Mouse (Mus musculus) neural tube, embryonic 11.5 days (tissue): ENCODE measurements around the gene Man2b1. TPM values are rescaled to one million over a fixed set of nuclear protein-coding genes. Genes with fewer than 3 reads are reported as not detected.

ENCODE experiments used
- ATAC-seq: fragments of 200-750 bp; cut with Nextera tagmentation; 2 replicates; pipeline ENCODE4 v1.8.0; 2017; ENCODE audit warnings: moderate number of reproducible peaks, mild to moderate bottlenecking, moderate TSS enrichment, moderate library complexity; ENCODE audit not compliant: insufficient read depth, low FRiP score, low TSS enrichment
- DNase-seq: peaks from one replicate; pipeline ENCODE4 v3.0.0-alpha.2; 2015; ENCODE audit warnings: low spot score
- H3K27ac ChIP-seq: fragments of 300-500 bp; sonication (generic); 2 replicates; pipeline ENCODE4 v1.5.1; 2014; ENCODE audit warnings: low read depth, mild to moderate bottlenecking, low read length
- H3K27me3 ChIP-seq: fragments of 300-500 bp; sonication (generic); 2 replicates; pipeline ENCODE4 v1.6.1; 2014; ENCODE audit warnings: mild to moderate bottlenecking, low read length, mixed read lengths; ENCODE audit not compliant: control insufficient read depth, insufficient read depth
- H3K36me3 ChIP-seq: fragments of 300-500 bp; sonication (generic); 2 replicates; pipeline ENCODE4 v1.6.1; 2014; ENCODE audit warnings: mild to moderate bottlenecking, low read length, moderate library complexity, mixed read lengths; ENCODE audit not compliant: control insufficient read depth, insufficient read depth
- H3K4me1 ChIP-seq: fragments of 300-500 bp; sonication (generic); 2 replicates; pipeline ENCODE4 v1.6.1; 2014; ENCODE audit warnings: low read length, mixed read lengths; ENCODE audit not compliant: control insufficient read depth, insufficient read depth
- H3K4me2 ChIP-seq: fragments of 300-500 bp; sonication (generic); 2 replicates; pipeline ENCODE4 v1.6.1; 2014; ENCODE audit warnings: low read depth, mild to moderate bottlenecking, moderate library complexity
- H3K4me3 ChIP-seq: fragments of 300-500 bp; sonication (generic); 2 replicates; pipeline ENCODE4 v1.5.1; 2014; ENCODE audit warnings: low read depth, low read length
- H3K9ac ChIP-seq: fragments of 300-500 bp; sonication (generic); 2 replicates; pipeline ENCODE4 v1.6.1; 2014; ENCODE audit warnings: mild to moderate bottlenecking, low read length
- H3K9me3 ChIP-seq: fragments of 300-500 bp; sonication (generic); 2 replicates; pipeline ENCODE4 v1.6.1; 2016; ENCODE audit warnings: low read length; ENCODE audit not compliant: control insufficient read depth
- WGBS: fragments of 180-500 bp; shearing (Covaris S2); extraction: QIAGEN DNeasy Blood & Tissue Kit; methylation state at CpG from one replicate; pipeline ENCODE4 v1.1.7; 2014; 5-methylcytosine and 5-hydroxymethylcytosine counted together
- polyA plus RNA-seq: library from polyadenylated mRNA; unstranded; fragments of >200 nt; fragmentation: Nextera tagmentation; extraction: Ambion mirVana; gene quantifications from 2 replicates; pipeline ENCODE4 v1.2.1, GENCODE M21; 2014

The Man2b1 gene
- polyA plus RNA-seq, 1 experiment from 2014 or later: 17.4 TPM

DNA sequence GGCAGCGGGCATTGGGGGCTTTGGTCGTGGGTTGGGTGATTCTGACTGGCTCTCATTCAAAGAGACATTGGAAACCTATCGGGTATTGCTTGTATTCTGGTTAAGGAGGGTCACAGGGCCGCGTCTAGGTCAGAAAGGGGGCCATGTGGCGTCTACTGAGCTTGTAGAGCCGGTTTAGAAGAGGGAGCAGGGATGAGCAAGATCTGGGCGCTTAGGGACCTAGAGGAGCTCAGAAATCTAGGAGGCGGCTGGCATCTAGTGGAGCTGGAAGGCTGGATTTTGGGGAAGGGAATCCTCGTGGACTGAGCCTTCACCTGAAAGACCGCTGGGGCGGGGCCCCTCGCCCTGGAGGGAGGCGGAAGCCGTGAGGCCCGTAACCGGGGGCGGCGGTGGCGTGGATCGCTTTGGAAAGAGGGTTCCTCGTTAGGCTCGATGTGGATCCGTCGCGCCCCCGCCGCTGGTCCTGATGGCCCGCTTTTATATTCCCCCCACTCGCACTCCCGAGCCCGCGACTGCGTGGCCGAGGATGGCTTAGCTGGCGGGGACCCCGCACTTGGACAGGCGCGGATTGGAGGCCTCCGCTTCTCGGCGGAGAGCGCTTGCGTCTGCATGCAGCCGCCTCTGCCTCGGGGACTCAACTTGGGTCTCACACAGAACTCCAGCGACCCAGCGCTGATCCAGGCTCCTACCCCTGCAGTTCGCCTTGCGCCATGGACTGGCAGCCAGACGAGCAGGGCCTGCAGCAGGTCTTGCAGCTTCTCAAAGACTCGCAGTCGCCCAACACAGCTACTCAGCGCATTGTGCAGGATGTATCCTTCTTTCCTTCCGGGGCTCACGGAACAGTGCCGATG is 45.2 kb upstream of the Man2b1 start:
- peak overlapping the region; percentile 93 for H3K9ac ChIP-seq
- DNase-seq: peak; percentile 48

DNA sequence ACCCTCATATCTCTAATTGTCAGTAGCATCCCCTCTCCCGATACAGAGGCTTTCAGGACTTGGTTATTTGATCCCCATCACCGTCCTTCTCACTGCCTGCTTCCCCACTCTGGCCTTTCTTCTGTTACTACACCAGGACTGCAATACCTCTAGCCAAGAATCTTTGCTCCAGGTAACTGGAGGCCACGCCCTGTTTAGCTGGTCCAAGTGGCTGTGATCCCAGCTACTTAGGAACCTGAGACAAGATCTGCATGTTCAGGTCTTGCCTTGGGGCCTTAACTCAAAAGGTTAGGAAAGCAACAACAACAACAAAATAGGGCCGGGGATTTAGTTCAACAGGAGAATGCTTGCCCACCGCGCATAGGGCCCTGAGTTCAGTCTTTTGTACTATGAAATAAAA is 39.5 kb upstream of the Man2b1 start:
- no peak overlapping the region for H3K27ac ChIP-seq
- 92% methylated on average over 6 of the region's 6 CpGs for whole genome bisulfite sequencing
- H3K9me3 ChIP-seq: no peaks in the 10 kb centered on the region
- H3K4me1 ChIP-seq: peaks cover 3% of the 10 kb centered on the region; the same call in 1 of the 2 replicates
- no peak for DNase-seq
- H3K4me2 ChIP-seq: no peak overlapping the region
- H3K9ac ChIP-seq: no peak overlapping the region
- no peak overlapping the region for H3K4me3 ChIP-seq
- peaks cover 26% of the 10 kb centered on the region for H3K36me3 ChIP-seq
- no peaks in the 10 kb centered on the region for H3K27me3 ChIP-seq
- no peak for ATAC-seq

More for the DNA sequence above, 45.2 kb upstream of the Man2b1 start:
- H3K4me1 ChIP-seq: peaks cover 14% of the 10 kb centered on the region; the same call in 1 of the 2 replicates
- peak overlapping the region; percentile 98 for H3K27ac ChIP-seq
- peaks cover 13% of the 10 kb centered on the region for H3K36me3 ChIP-seq
- no peaks in the 10 kb centered on the region for H3K27me3 ChIP-seq
- H3K9me3 ChIP-seq: no peaks in the 10 kb centered on the region
- ATAC-seq: no peak
- peak overlapping the region; percentile 79 for H3K4me3 ChIP-seq
- WGBS: under 1% methylated on average over 57 of the region's 57 CpGs
- H3K4me2 ChIP-seq: peak overlapping the region; percentile 98

DNA sequence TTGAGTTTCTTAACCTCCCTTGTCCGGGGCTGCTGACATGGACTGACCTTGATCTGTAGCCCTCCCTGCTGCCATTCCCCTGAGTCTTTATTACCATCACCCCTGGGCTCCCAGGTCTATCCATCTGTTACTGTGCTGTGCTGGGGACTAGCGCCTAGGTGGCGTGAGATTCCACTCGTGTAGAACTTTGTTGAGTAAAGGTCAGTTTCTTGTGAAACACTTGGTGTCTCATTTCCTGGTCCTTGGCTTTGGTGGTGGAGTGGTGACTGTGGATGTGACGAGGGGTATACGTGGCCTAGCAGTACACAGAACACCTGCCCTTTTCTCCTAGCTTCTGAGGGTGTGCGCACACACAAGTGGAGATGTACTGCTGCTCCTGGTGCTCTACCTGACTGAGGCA is 25.7 kb upstream of the Man2b1 start:
- Histone ChIP-seq H3K4me2 (no peak overlapping the region), H3K4me3 (no peak overlapping the region), H3K36me3 (peaks cover 24% of the 10 kb centered on the region), H3K4me1 (peaks cover 8% of the 10 kb centered on the region), H3K27ac (no peak overlapping the region), H3K9ac (no peak overlapping the region), H3K27me3 (no peaks in the 10 kb centered on the region), H3K9me3 (no peaks in the 10 kb centered on the region)
- 87% methylated on average over 7 of the region's 7 CpGs for WGBS
- DNase-seq (no peak), ATAC-seq (no peak)

DNA sequence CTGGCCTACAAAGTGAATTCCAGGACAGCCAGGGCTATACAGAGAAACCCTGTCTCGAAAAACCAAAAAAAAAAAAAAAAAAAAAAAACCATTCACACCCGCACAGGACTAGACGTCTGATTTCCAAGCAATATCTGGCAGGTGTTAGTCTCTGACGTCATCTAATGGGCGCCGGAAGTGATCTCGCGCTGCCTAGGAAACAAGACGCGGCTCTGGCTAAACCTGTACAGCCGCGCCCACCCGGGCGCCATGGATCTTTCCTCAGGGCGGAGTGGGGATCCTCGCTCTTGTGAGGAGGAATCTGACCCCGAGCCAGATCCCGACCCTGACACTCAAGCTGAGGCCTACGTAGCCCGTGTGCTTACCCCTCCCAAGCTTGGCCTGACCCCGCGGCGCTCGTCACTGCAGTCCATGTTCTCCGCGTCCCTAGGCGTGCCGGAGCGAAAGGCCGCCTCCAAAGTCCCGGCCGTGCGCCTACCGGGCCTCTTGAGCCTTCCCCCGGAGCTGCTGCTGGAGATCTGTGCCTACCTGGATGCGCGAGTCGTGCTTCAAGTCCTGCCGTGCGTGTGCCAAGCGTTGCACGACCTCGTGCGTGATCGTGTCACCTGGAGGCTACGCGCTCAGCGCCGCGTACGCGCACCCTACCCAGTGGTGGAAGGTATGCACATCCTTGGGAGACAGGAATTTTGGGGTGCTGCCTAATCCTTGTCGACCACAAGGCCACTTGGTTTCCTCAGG is 23.0 kb upstream of the Man2b1 start, which contains the start of gene Fbxw9:
TSS of gene Fbxw9 (plus strand) at position 177 of the 738 bp plus-strand sequence.
- Histone ChIP-seq H3K9me3 (no peaks in the 10 kb centered on the region), H3K27me3 (no peaks in the 10 kb centered on the region), H3K27ac (no peak within 1 kb of the TSS), H3K4me3 (peak within 1 kb of the TSS; percentile 75), H3K4me1 (peaks cover 8% of the 10 kb centered on the region), H3K9ac (peak within 1 kb of the TSS; percentile 75), H3K4me2 (peak within 1 kb of the TSS; percentile 95), H3K36me3 (peaks cover 4% of the 10 kb centered on the region)
- ATAC-seq (peak; percentile 93), DNase-seq (peak; percentile 91)
- under 1% methylated on average over 52 of the region's 53 CpGs for WGBS

DNA sequence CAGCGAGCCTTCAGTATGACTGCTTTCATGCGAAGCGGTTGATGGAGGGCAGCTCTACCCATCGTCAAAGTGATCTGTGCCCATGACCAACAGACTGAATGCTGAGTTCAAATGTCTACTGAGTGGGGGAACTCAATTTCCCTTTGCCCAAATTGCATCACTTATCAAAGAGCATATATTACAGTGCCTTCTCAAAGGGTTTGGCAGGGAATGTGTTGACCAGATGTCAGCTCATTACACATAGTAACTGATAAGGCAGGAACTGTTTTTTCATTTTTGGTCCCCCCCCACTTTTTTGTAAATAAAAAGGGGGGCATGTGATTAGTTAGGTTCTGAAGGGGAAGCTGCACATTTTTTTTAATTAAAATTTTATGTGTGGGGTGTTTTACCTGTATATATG is 20.5 kb upstream of the Man2b1 start:
- Histone ChIP-seq H3K36me3 (peaks cover 4% of the 10 kb centered on the region), H3K27ac (no peak overlapping the region), H3K9me3 (no peaks in the 10 kb centered on the region), H3K4me2 (no peak overlapping the region), H3K27me3 (no peaks in the 10 kb centered on the region), H3K4me1 (peaks cover 8% of the 10 kb centered on the region), H3K9ac (no peak overlapping the region), H3K4me3 (no peak overlapping the region)
- ATAC-seq (no peak), DNase-seq (no peak)
- WGBS: 97% methylated on average over 4 of the region's 4 CpGs

DNA sequence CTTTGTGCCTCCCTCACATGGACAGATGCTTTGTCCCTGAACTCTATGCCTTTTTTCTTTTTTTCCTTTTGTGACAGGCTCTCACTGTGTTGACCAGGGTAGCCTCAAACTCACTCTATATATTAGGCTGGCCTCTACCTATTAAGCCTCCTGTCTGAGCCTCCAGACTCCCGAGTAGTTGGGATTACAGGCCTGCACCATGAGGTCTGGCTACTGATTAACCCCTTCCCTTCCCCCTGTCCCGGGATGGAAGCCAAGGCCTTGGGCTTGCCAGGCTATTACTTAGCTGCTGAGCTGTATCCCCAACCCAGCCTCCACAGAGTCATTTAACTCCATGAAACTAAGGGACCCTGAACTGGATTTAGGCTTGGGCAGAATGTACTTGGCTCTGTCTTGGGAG is 17.9 kb upstream of the Man2b1 start:
- no peak for ATAC-seq
- H3K4me2 ChIP-seq: no peak overlapping the region
- peaks cover 8% of the 10 kb centered on the region for H3K4me1 ChIP-seq
- H3K27me3 ChIP-seq: no peaks in the 10 kb centered on the region
- H3K27ac ChIP-seq: no peak overlapping the region
- DNase-seq: no peak
- peaks cover 4% of the 10 kb centered on the region for H3K36me3 ChIP-seq
- no peak overlapping the region for H3K9ac ChIP-seq
- H3K9me3 ChIP-seq: no peaks in the 10 kb centered on the region
- WGBS: 35% methylated on average over 2 of the region's 2 CpGs
- no peak overlapping the region for H3K4me3 ChIP-seq

DNA sequence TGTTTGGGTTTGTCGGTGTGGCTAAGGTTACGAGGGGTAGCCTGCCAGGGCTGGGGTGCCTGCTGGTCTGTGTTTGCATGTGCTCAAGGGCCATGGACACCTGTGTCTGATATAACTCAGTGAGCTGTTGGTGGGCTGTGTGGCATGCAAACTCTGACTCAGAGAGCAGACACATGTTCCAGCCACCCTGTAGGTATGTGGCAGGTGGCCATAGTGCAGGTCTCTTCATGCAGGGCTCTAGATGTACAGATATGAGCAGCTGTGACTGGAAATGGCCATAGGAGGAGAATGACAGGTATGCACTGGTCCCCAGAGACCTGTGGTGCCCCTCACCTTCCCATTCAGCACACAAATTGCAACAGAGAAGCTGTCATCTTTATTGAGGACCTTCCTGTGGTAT is 15.9 kb upstream of the Man2b1 start:
- WGBS: 98% methylated on average over 2 of the region's 2 CpGs
- no peak for ATAC-seq
- DNase-seq: no peak

DNA sequence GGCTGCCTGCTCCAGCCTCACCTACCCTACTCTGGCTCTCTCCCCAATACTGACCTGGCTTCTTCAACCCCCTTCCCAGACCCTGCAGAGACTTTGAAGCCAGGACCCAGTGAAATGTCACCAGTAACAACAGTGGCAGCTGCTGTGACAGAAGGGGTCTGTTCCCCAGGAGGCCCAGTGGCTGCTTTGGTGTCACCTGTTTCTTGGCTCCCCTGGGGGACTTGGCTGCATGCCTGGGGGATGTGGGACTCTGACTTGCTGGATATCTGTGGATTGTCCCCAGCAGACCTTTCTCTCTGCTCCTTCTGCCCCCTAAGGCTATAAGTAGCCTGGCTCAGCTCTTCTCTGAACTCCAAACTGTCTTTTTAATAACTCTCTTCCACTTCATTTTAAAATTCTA is 15.1 kb upstream of the Man2b1 start, which contains the start of gene Gm5741:
TSS of gene Gm5741 (minus strand) at position 1 of the 400 bp plus-strand sequence.
- Histone ChIP-seq H3K36me3 (peaks cover 4% of the 10 kb centered on the region), H3K4me3 (no peak within 1 kb of the TSS), H3K4me1 (peaks cover 5% of the 10 kb centered on the region; the same call in 1 of the 2 replicates), H3K27me3 (no peaks in the 10 kb centered on the region), H3K9ac (no peak within 1 kb of the TSS), H3K27ac (no peak within 1 kb of the TSS), H3K9me3 (no peaks in the 10 kb centered on the region), H3K4me2 (no peak within 1 kb of the TSS)
- no peak for ATAC-seq
- no peak for DNase-seq

More for the DNA sequence above, 15.9 kb upstream of the Man2b1 start:
- Histone ChIP-seq H3K4me1 (no peaks in the 10 kb centered on the region), H3K36me3 (peaks cover 4% of the 10 kb centered on the region), H3K4me3 (no peak overlapping the region), H3K4me2 (no peak overlapping the region), H3K27ac (no peak overlapping the region), H3K9ac (no peak overlapping the region), H3K27me3 (no peaks in the 10 kb centered on the region), H3K9me3 (no peaks in the 10 kb centered on the region)
